Mouse (Mus musculus): ENCODE data around the gene Gldc. TPM values are rescaled to one million over a fixed set of nuclear protein-coding genes. Genes with fewer than 3 reads are reported as not detected.

Gldc gene
- total and polyA plus RNA-seq, 3 experiments: 0.11 TPM; not detected in 2

DNA sequence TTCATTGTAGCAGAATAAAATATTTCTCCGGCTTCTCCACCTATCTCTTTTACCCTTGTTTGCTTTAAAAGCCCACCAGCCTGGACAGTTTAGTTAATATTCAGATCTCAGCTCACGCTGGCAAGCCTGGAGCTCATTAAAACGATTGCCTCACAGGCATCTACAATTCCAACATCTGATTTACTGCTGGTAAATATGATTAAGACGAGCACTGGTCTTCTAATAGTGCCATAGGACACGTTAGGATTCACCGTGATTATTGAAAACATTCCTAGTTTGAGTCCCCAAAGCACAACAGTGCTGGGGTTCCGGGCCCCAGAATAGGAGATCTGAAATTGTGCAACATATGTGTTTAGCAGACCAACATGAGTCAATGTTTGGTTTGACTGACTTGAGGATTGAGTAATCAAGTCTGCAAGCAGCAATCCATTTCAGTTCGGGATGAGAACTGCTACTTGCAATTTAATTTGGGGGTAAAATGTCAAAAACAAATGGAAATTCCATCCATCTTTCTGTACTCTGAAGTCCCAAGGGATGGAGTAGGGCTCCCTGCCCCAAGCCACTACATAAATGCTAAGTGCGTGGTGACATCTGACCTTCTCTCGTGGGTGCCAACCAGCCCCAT is 67.9 kb downstream of the Gldc start:
- ATAC-seq (ENCODE audit: extremely low read depth, insufficient number of reproducible peaks, low FRiP score, poor library complexity, severe bottlenecking) (no peak), DNase-seq (ENCODE audit: low spot score) (no peak)
- Histone ChIP-seq H3K4me1 (ENCODE audit: insufficient read depth, low read depth, low read length) (no peaks in the 10 kb centered on the region; the same call in 1 of the 2 replicates), H3K36me3 (replicated peaks) (no peaks in the 10 kb centered on the region), H3K27me3 (ENCODE audit: insufficient read depth, low read length) (peaks cover 19% of the 10 kb centered on the region), H3K4me3 (ENCODE audit: low read depth, low read length) (no peak overlapping the region), H3K9me3 (replicated peaks) (no peaks in the 10 kb centered on the region)
- TF ChIP-seq POLR2AphosphoS5 (IDR thresholded peaks at IDR 0.05; ENCODE audit: insufficient replicate concordance, low read depth, low read length): no peak
- no peak for TF ChIP-seq CTCF (IDR thresholded peaks at IDR 0.05; ENCODE audit: low read depth, low read length)
- TF ChIP-seq GATA2 (IDR thresholded peaks at IDR 0.05; ENCODE audit: borderline replicate concordance, low read depth, low read length): no peak
- no peak for TF ChIP-seq GATA1 (IDR thresholded peaks at IDR 0.05; ENCODE audit: borderline replicate concordance, low read length)
- no peak for TF ChIP-seq TAL1 (conservative IDR thresholded peaks at IDR 0.05; ENCODE audit: low read depth, low read length)

DNA sequence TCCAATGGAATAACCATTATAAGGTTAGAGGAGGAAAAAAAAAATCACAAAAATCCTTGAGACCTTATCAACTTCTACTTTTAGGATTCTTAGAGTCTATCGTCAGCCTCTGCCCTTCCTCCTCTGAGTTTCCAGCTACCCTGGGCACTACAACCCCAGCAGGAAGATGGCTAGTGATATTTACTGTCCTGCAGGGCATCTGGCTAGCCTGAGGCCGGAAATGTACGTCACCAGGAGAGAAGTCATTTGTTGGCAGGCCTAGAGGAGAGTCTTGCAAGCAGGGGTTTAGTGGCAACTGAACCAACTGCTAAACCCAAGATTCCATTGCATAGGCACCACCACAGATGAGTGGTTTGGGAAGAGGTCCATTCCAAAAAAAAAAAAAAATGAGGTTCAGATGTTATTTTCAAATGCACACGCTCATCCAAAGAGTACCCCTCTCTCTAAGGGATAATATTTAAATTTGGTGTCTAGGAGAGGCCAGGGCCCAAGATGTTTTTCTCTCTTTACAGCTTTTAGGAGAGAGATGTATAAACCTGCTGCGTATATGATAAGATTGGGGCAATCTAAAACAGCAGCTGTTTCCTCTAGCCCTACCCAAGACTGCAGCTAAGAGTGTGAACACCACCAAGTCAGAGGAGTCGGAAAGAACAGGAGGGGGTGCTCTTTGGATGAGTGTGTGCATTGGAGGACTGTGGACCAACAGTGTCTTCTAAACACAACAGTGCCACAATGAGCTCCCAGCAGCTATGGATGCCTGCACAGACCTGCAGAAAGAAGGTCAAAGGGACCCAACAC is 70.0 kb downstream of the Gldc start:
- TF ChIP-seq CTCF (IDR thresholded peaks at IDR 0.05; ENCODE audit: low read depth, low read length) (no peak), POLR2AphosphoS5 (IDR thresholded peaks at IDR 0.05; ENCODE audit: insufficient replicate concordance, low read depth, low read length) (no peak), TAL1 (conservative IDR thresholded peaks at IDR 0.05; ENCODE audit: low read depth, low read length) (no peak), GATA1 (IDR thresholded peaks at IDR 0.05; ENCODE audit: borderline replicate concordance, low read length) (no peak), GATA2 (IDR thresholded peaks at IDR 0.05; ENCODE audit: borderline replicate concordance, low read depth, low read length) (no peak)
- Histone ChIP-seq H3K9me3 (replicated peaks) (no peaks in the 10 kb centered on the region), H3K27me3 (ENCODE audit: insufficient read depth, low read length) (peaks cover 19% of the 10 kb centered on the region), H3K4me1 (ENCODE audit: insufficient read depth, low read depth, low read length) (no peaks in the 10 kb centered on the region; the same call in 1 of the 2 replicates), H3K4me3 (ENCODE audit: low read depth, low read length) (no peak overlapping the region), H3K36me3 (replicated peaks) (no peaks in the 10 kb centered on the region)
- no peak for ATAC-seq (ENCODE audit: extremely low read depth, insufficient number of reproducible peaks, low FRiP score, poor library complexity, severe bottlenecking)
- DNase-seq (ENCODE audit: low spot score): no peak

DNA sequence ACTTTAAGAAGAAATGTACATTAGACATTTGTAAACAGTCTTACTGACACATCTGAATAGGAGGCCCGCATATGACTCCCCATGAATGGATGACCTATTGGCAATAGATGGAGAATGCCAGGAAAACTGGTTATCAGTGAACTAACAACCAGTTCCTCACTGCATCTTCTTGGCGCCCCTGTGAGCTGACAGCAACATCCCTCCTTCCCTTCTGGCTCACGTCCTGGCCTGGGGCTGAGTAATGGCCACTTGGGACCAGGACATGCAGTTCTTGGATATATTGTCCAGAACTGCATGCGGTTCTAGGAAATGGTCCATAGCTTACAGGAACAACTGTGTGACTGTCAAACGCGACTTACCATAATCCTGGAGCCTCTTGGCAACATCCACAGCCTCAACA is 72.6 kb downstream of the Gldc start:
- DNase-seq (ENCODE audit: low spot score) (no peak), ATAC-seq (ENCODE audit: extremely low read depth, insufficient number of reproducible peaks, low FRiP score, poor library complexity, severe bottlenecking) (no peak)
- Histone ChIP-seq H3K9me3 (replicated peaks) (no peaks in the 10 kb centered on the region), H3K4me3 (ENCODE audit: low read depth, low read length) (no peak overlapping the region), H3K36me3 (replicated peaks) (peaks cover 5% of the 10 kb centered on the region), H3K4me1 (ENCODE audit: insufficient read depth, low read depth, low read length) (no peaks in the 10 kb centered on the region; the same call in 1 of the 2 replicates), H3K27me3 (ENCODE audit: insufficient read depth, low read length) (peaks cover 11% of the 10 kb centered on the region)
- TF ChIP-seq CTCF (IDR thresholded peaks at IDR 0.05; ENCODE audit: low read depth, low read length) (no peak), POLR2AphosphoS5 (IDR thresholded peaks at IDR 0.05; ENCODE audit: insufficient replicate concordance, low read depth, low read length) (no peak), GATA2 (IDR thresholded peaks at IDR 0.05; ENCODE audit: borderline replicate concordance, low read depth, low read length) (no peak), TAL1 (conservative IDR thresholded peaks at IDR 0.05; ENCODE audit: low read depth, low read length) (no peak), GATA1 (IDR thresholded peaks at IDR 0.05; ENCODE audit: borderline replicate concordance, low read length) (no peak)

DNA sequence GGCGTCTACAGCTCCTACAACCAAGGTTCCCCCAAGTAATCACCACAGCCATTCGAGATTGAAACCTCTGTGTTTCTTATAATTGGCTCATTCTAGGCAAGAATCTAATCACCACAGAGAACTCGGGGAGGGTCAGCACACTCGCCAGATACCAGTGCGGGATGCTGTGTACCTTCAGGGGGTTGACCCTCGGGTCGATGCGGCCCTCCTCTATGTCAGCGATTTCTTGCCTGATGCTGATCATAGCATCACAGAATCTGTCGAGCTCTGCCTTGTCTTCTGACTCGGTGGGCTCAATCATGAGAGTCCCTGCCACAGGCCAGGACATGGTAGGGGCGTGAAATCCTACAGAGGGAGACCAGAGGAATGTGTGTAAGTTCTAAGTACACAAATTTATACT is 74.7 kb downstream of the Gldc start:
- TF ChIP-seq GATA2 (IDR thresholded peaks at IDR 0.05; ENCODE audit: borderline replicate concordance, low read depth, low read length) (no peak), CTCF (IDR thresholded peaks at IDR 0.05; ENCODE audit: low read depth, low read length) (no peak), GATA1 (IDR thresholded peaks at IDR 0.05; ENCODE audit: borderline replicate concordance, low read length) (no peak), TAL1 (conservative IDR thresholded peaks at IDR 0.05; ENCODE audit: low read depth, low read length) (no peak), POLR2AphosphoS5 (IDR thresholded peaks at IDR 0.05; ENCODE audit: insufficient replicate concordance, low read depth, low read length) (no peak)
- no peak for ATAC-seq (ENCODE audit: extremely low read depth, insufficient number of reproducible peaks, low FRiP score, poor library complexity, severe bottlenecking)
- H3K9me3 ChIP-seq (replicated peaks): no peaks in the 10 kb centered on the region
- peaks cover 25% of the 10 kb centered on the region for H3K36me3 ChIP-seq (replicated peaks)
- peaks cover 11% of the 10 kb centered on the region for H3K27me3 ChIP-seq (ENCODE audit: insufficient read depth, low read length)
- DNase-seq (ENCODE audit: low spot score): no peak
- no peaks in the 10 kb centered on the region; the same call in 1 of the 2 replicates for H3K4me1 ChIP-seq (ENCODE audit: insufficient read depth, low read depth, low read length)
- no peak overlapping the region for H3K4me3 ChIP-seq (ENCODE audit: low read depth, low read length)

DNA sequence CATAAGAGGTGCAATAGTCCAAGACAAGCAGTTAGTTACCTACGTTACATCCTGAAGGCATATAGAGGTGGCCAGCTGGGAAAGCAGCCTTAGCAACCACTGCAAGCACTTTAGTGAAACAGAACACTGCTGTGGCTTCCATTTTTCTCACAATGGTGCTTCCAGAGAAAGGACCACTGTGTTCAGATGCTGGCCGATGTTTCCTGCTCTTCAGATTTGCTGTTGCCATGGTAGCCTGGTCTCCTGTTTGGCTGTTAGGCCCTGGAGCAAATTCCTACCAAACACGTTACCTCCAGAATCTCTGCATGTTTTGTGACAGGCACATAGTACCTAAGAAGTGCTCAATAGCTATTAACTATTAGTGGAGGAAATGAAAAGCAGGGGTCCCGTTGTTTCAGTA is 78.2 kb downstream of the Gldc start:
- TF ChIP-seq CTCF (IDR thresholded peaks at IDR 0.05; ENCODE audit: low read depth, low read length) (no peak), TAL1 (conservative IDR thresholded peaks at IDR 0.05; ENCODE audit: low read depth, low read length) (no peak), GATA2 (IDR thresholded peaks at IDR 0.05; ENCODE audit: borderline replicate concordance, low read depth, low read length) (no peak), POLR2AphosphoS5 (IDR thresholded peaks at IDR 0.05; ENCODE audit: insufficient replicate concordance, low read depth, low read length) (no peak), GATA1 (IDR thresholded peaks at IDR 0.05; ENCODE audit: borderline replicate concordance, low read length) (no peak)
- ATAC-seq (ENCODE audit: extremely low read depth, insufficient number of reproducible peaks, low FRiP score, poor library complexity, severe bottlenecking): no peak
- DNase-seq (ENCODE audit: low spot score): no peak
- Histone ChIP-seq H3K27me3 (ENCODE audit: insufficient read depth, low read length) (no peaks in the 10 kb centered on the region; the same call in 1 of the 2 replicates), H3K4me3 (ENCODE audit: low read depth, low read length) (no peak overlapping the region), H3K4me1 (ENCODE audit: insufficient read depth, low read depth, low read length) (no peaks in the 10 kb centered on the region), H3K36me3 (replicated peaks) (peaks cover 58% of the 10 kb centered on the region), H3K9me3 (replicated peaks) (no peaks in the 10 kb centered on the region)

DNA sequence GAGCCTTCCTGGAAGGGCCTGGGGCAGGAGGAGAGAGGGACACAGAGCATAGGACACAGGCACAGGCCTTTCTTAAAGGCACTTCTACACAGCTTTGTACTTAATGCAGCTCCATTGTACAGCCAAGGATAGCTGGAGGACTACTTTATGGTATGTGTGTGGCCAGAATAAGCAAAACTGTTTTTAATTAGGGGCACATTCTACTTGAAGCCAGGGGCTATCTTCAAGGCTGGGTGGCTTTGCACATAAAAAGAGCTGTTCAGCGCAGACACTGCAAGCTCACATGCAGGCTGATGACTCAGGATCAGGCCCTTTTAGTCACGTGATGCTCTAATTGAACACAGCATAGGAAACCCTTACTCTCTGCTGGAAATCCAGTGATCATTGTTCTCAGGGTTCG is 79.0 kb downstream of the Gldc start:
- DNase-seq (ENCODE audit: low spot score) (no peak), ATAC-seq (ENCODE audit: extremely low read depth, insufficient number of reproducible peaks, low FRiP score, poor library complexity, severe bottlenecking) (no peak)
- H3K27me3 ChIP-seq (ENCODE audit: insufficient read depth, low read length): no peaks in the 10 kb centered on the region; the same call in 1 of the 2 replicates
- H3K4me1 ChIP-seq (ENCODE audit: insufficient read depth, low read depth, low read length): no peaks in the 10 kb centered on the region
- TF ChIP-seq CTCF (IDR thresholded peaks at IDR 0.05; ENCODE audit: low read depth, low read length): no peak
- TF ChIP-seq GATA1 (IDR thresholded peaks at IDR 0.05; ENCODE audit: borderline replicate concordance, low read length): no peak
- H3K36me3 ChIP-seq (replicated peaks): peaks cover 67% of the 10 kb centered on the region
- no peak overlapping the region for H3K4me3 ChIP-seq (ENCODE audit: low read depth, low read length)
- no peaks in the 10 kb centered on the region for H3K9me3 ChIP-seq (replicated peaks)

Measured in G1E (cell line).